Mouse (Mus musculus) megakaryocyte, embryonic 14.5 days (primary cell): ENCODE measurements at regions not wholly inside any gene's neighbourhood (a gene's known extent, or its start where the extent isn't known, plus 50 kb on each side); places are given as distances from the start of the nearest gene placed in this dataset.

Source experiments
- FLI1 ChIP-seq: IDR thresholded peaks from 2 replicates; pipeline ENCODE4 v1.6.1; 2012; ENCODE audit warnings: low read length, inconsistent platforms, mixed read lengths
- GATA1 ChIP-seq: IDR thresholded peaks from 3 replicates; pipeline ENCODE4 v1.6.1; 2012; ENCODE audit warnings: mixed read lengths, low read length, inconsistent platforms, borderline replicate concordance

GRCm38 (mm10) chr12:79923811-79924210 lies 189.0 kb downstream of the Zfp36l1 start:
- no peak for TF ChIP-seq GATA1
- no peak for TF ChIP-seq FLI1
